Mouse (Mus musculus): ENCODE data around the gene Ndufb3. TPM values are rescaled to one million over a fixed set of nuclear protein-coding genes. Genes with fewer than 3 reads are reported as not detected.
"Not testable (repeated sequence)": the region's sequence is repeated elsewhere in the genome, so short reads cannot be mapped to it uniquely, and the experiment has no call there.

Gene Ndufb3
- polyA plus RNA-seq, 1 experiment from 2014 or later, result 161 TPM

- Histone ChIP-seq H3K9me3 (replicated peaks) (no peaks in the 10 kb centered on the region), H3K27ac (no peak overlapping the region), H3K4me2 (replicated peaks) (no peak overlapping the region), H3K4me3 (no peak overlapping the region), H3K27me3 (no peaks in the 10 kb centered on the region), H3K9ac (no peak overlapping the region), H3K4me1 (no peaks in the 10 kb centered on the region), H3K36me3 (no peaks in the 10 kb centered on the region)
- WGBS, result 85% methylated on average over 3 of the region's 3 CpGs
- ATAC-seq (ENCODE audit: low FRiP score), result no peak
These were observed 35.1 kb downstream of the Ndufb3 start for GRCm38 (mm10) chr1:58621251-58621650.

GRCm38 (mm10) chr1:58621996-58622748 lies 36.0 kb downstream of the Ndufb3 start:
- H3K9ac ChIP-seq, result no peak overlapping the region
- no peak overlapping the region for H3K4me2 ChIP-seq (replicated peaks)
- no peaks in the 10 kb centered on the region for H3K4me1 ChIP-seq
- H3K27ac ChIP-seq, result no peak overlapping the region
- no peaks in the 10 kb centered on the region for H3K36me3 ChIP-seq
- no peaks in the 10 kb centered on the region for H3K9me3 ChIP-seq (replicated peaks)
- no peaks in the 10 kb centered on the region for H3K27me3 ChIP-seq
- ATAC-seq (ENCODE audit: low FRiP score), result no peak
- 69% methylated on average over 7 of the region's 7 CpGs for WGBS
- no peak overlapping the region for H3K4me3 ChIP-seq

- H3K9ac ChIP-seq; H3K27ac ChIP-seq; H3K36me3 ChIP-seq; H3K27me3 ChIP-seq; H3K4me2 ChIP-seq (replicated peaks); H3K4me1 ChIP-seq; ATAC-seq (ENCODE audit: low FRiP score); H3K9me3 ChIP-seq (replicated peaks); H3K4me3 ChIP-seq: not testable (repeated sequence)
- 64% methylated on average over 2 of the region's 2 CpGs for WGBS
These were observed 42.7 kb downstream of the Ndufb3 start for GRCm38 (mm10) chr1:58628847-58629246.

Other genes starting within 250 kb of the Ndufb3 start
- gene Bzw1, start 193.5 kb upstream of the Ndufb3 start, polyA plus RNA-seq (2016; fragmentation: Nextera tagmentation; extraction: Ambion mirVana), result 436 and 455 TPM in 2 replicates
- gene Clk1, start 162.3 kb upstream of the Ndufb3 start, polyA plus RNA-seq (2016; fragmentation: Nextera tagmentation; extraction: Ambion mirVana), result 182 and 205 TPM in 2 replicates
- gene Nif3l1, start 141.2 kb upstream of the Ndufb3 start, polyA plus RNA-seq (2016; fragmentation: Nextera tagmentation; extraction: Ambion mirVana), result 48.9 and 51.7 TPM in 2 replicates
- 43.9 and 48.2 TPM in 2 replicates for gene Ppil3, start 140.9 kb upstream of the Ndufb3 start, polyA plus RNA-seq (2016; fragmentation: Nextera tagmentation; extraction: Ambion mirVana)
- gene Orc2, start 81.3 kb upstream of the Ndufb3 start, polyA plus RNA-seq (2016; fragmentation: Nextera tagmentation; extraction: Ambion mirVana), result 34.0 and 34.4 TPM in 2 replicates
- gene Fam126b, start 61 bp upstream of the Ndufb3 start, polyA plus RNA-seq (2016; fragmentation: Nextera tagmentation; extraction: Ambion mirVana), result 8.8 and 10.2 TPM in 2 replicates
- gene Als2cr12, start 109.6 kb downstream of the Ndufb3 start, polyA plus RNA-seq (2016; fragmentation: Nextera tagmentation; extraction: Ambion mirVana), result 0.13 TPM in 1 of 2 replicates, not detected in the other
- 22.6 and 23.5 TPM in 2 replicates for gene Cflar, start 125.1 kb downstream of the Ndufb3 start, polyA plus RNA-seq (2016; fragmentation: Nextera tagmentation; extraction: Ambion mirVana)
- 16.5 and 19.7 TPM in 2 replicates for gene Casp8, start 209.0 kb downstream of the Ndufb3 start, polyA plus RNA-seq (2016; fragmentation: Nextera tagmentation; extraction: Ambion mirVana)

Data from hindbrain, embryonic 12.5 days (tissue).